Mouse (Mus musculus): Measurements from ENCODE around the gene Celf2. TPM values are rescaled to one million over a fixed set of nuclear protein-coding genes. Genes with fewer than 3 reads are reported as not detected.

Celf2 gene
- polyA plus RNA-seq, 1 experiment from 2014 or later = 51.0 TPM

GRCm38 (mm10) chr2:7022184-7022583 is 487.2 kb downstream of the Celf2 start:
- Histone ChIP-seq H3K36me3 (ENCODE audit: control insufficient read depth, insufficient read depth, low read length) (peaks cover 3% of the 10 kb centered on the region; the same call in 1 of the 2 replicates), H3K27me3 (ENCODE audit: control insufficient read depth, insufficient read depth, low read length) (no peaks in the 10 kb centered on the region), H3K4me2 (no peak overlapping the region), H3K27ac (ENCODE audit: low read depth, low read length) (no peak overlapping the region), H3K9ac (ENCODE audit: low read depth, low read length) (no peak overlapping the region), H3K4me1 (ENCODE audit: control insufficient read depth, insufficient read depth, low read length) (no peaks in the 10 kb centered on the region; the same call in 1 of the 2 replicates), H3K9me3 (replicated peaks; ENCODE audit: control insufficient read depth, low read length) (no peaks in the 10 kb centered on the region), H3K4me3 (ENCODE audit: low read depth, low read length) (no peak overlapping the region)
- 45% methylated on average over 3 of the region's 3 CpGs for WGBS (ENCODE audit: insufficient replicate concordance)
- no peak for ATAC-seq (replicated peaks; ENCODE audit: insufficient number of reproducible peaks, low FRiP score, low TSS enrichment)

GRCm38 (mm10) chr2:7017384-7018113 is 491.8 kb downstream of the Celf2 start:
- ATAC-seq (replicated peaks; ENCODE audit: insufficient number of reproducible peaks, low FRiP score, low TSS enrichment) = no peak
- H3K27me3 ChIP-seq (ENCODE audit: control insufficient read depth, insufficient read depth, low read length) = no peaks in the 10 kb centered on the region
- no peaks in the 10 kb centered on the region; the same call in 1 of the 2 replicates for H3K4me1 ChIP-seq (ENCODE audit: control insufficient read depth, insufficient read depth, low read length)
- peaks cover 3% of the 10 kb centered on the region; the same call in 1 of the 2 replicates for H3K36me3 ChIP-seq (ENCODE audit: control insufficient read depth, insufficient read depth, low read length)
- no peak overlapping the region for H3K9ac ChIP-seq (ENCODE audit: low read depth, low read length)
- no peak overlapping the region for H3K4me2 ChIP-seq
- WGBS (ENCODE audit: insufficient replicate concordance) = 85% methylated on average over 6 of the region's 6 CpGs
- H3K4me3 ChIP-seq (ENCODE audit: low read depth, low read length) = no peak overlapping the region
- H3K27ac ChIP-seq (ENCODE audit: low read depth, low read length) = no peak overlapping the region
- H3K9me3 ChIP-seq (replicated peaks; ENCODE audit: control insufficient read depth, low read length) = no peaks in the 10 kb centered on the region

GRCm38 (mm10) chr2:7013126-7013525 is 496.2 kb downstream of the Celf2 start:
- Histone ChIP-seq H3K27ac (ENCODE audit: low read depth, low read length) (no peak overlapping the region), H3K9ac (ENCODE audit: low read depth, low read length) (no peak overlapping the region), H3K4me3 (ENCODE audit: low read depth, low read length) (no peak overlapping the region), H3K4me1 (ENCODE audit: control insufficient read depth, insufficient read depth, low read length) (no peaks in the 10 kb centered on the region; the same call in 1 of the 2 replicates), H3K36me3 (ENCODE audit: control insufficient read depth, insufficient read depth, low read length) (no peaks in the 10 kb centered on the region), H3K9me3 (replicated peaks; ENCODE audit: control insufficient read depth, low read length) (no peaks in the 10 kb centered on the region), H3K4me2 (no peak overlapping the region), H3K27me3 (ENCODE audit: control insufficient read depth, insufficient read depth, low read length) (no peaks in the 10 kb centered on the region)
- 90% methylated on average over 5 of the region's 5 CpGs for WGBS (ENCODE audit: insufficient replicate concordance)
- ATAC-seq (replicated peaks; ENCODE audit: insufficient number of reproducible peaks, low FRiP score, low TSS enrichment) = no peak

GRCm38 (mm10) chr2:7006816-7007215 is 502.5 kb downstream of the Celf2 start:
- Histone ChIP-seq H3K9me3 (replicated peaks; ENCODE audit: control insufficient read depth, low read length) (no peaks in the 10 kb centered on the region), H3K27ac (ENCODE audit: low read depth, low read length) (no peak overlapping the region), H3K4me1 (ENCODE audit: control insufficient read depth, insufficient read depth, low read length) (no peaks in the 10 kb centered on the region; the same call in 1 of the 2 replicates), H3K36me3 (ENCODE audit: control insufficient read depth, insufficient read depth, low read length) (no peaks in the 10 kb centered on the region), H3K27me3 (ENCODE audit: control insufficient read depth, insufficient read depth, low read length) (no peaks in the 10 kb centered on the region), H3K4me3 (ENCODE audit: low read depth, low read length) (no peak overlapping the region), H3K4me2 (no peak overlapping the region), H3K9ac (ENCODE audit: low read depth, low read length) (no peak overlapping the region)
- 85% methylated on average over 3 of the region's 3 CpGs for WGBS (ENCODE audit: insufficient replicate concordance)
- ATAC-seq (replicated peaks; ENCODE audit: insufficient number of reproducible peaks, low FRiP score, low TSS enrichment) = no peak

- no peaks in the 10 kb centered on the region for H3K27me3 ChIP-seq (ENCODE audit: control insufficient read depth, insufficient read depth, low read length)
- ATAC-seq (replicated peaks; ENCODE audit: insufficient number of reproducible peaks, low FRiP score, low TSS enrichment) = no peak
Observed at GRCm38 (mm10) chr2:7001967-7002366, 507.4 kb downstream of the Celf2 start.

GRCm38 (mm10) chr2:6991010-6991421 is 518.3 kb downstream of the Celf2 start:
- Histone ChIP-seq H3K27me3 (ENCODE audit: control insufficient read depth, insufficient read depth, low read length) (no peaks in the 10 kb centered on the region), H3K4me1 (ENCODE audit: control insufficient read depth, insufficient read depth, low read length) (no peaks in the 10 kb centered on the region), H3K9ac (ENCODE audit: low read depth, low read length) (no peak overlapping the region), H3K27ac (ENCODE audit: low read depth, low read length) (peak overlapping the region; percentile 42; the same call in 1 of the 2 replicates), H3K4me3 (ENCODE audit: low read depth, low read length) (no peak overlapping the region), H3K9me3 (replicated peaks; ENCODE audit: control insufficient read depth, low read length) (no peaks in the 10 kb centered on the region), H3K36me3 (ENCODE audit: control insufficient read depth, insufficient read depth, low read length) (no peaks in the 10 kb centered on the region), H3K4me2 (peak overlapping the region; percentile 11)
- ATAC-seq (replicated peaks; ENCODE audit: insufficient number of reproducible peaks, low FRiP score, low TSS enrichment) = peak; percentile 26; the same call in 1 of the 2 replicates
- WGBS (ENCODE audit: insufficient replicate concordance) = 36% methylated on average over 5 of the region's 5 CpGs

More at GRCm38 (mm10) chr2:7001967-7002366, 507.4 kb downstream of the Celf2 start:
- no peaks in the 10 kb centered on the region for H3K36me3 ChIP-seq (ENCODE audit: control insufficient read depth, insufficient read depth, low read length)
- H3K27ac ChIP-seq (ENCODE audit: low read depth, low read length) = no peak overlapping the region
- H3K4me3 ChIP-seq (ENCODE audit: low read depth, low read length) = no peak overlapping the region
- H3K9me3 ChIP-seq (replicated peaks; ENCODE audit: control insufficient read depth, low read length) = no peaks in the 10 kb centered on the region
- WGBS (ENCODE audit: insufficient replicate concordance) = 39% methylated on average over 2 of the region's 2 CpGs
- no peak overlapping the region for H3K4me2 ChIP-seq
- no peaks in the 10 kb centered on the region for H3K4me1 ChIP-seq (ENCODE audit: control insufficient read depth, insufficient read depth, low read length)
- no peak overlapping the region for H3K9ac ChIP-seq (ENCODE audit: low read depth, low read length)

GRCm38 (mm10) chr2:6985706-6986105 is 523.7 kb downstream of the Celf2 start:
- 62% methylated on average over 4 of the region's 4 CpGs for WGBS (ENCODE audit: insufficient replicate concordance)
- Histone ChIP-seq H3K4me3 (ENCODE audit: low read depth, low read length) (no peak overlapping the region), H3K36me3 (ENCODE audit: control insufficient read depth, insufficient read depth, low read length) (no peaks in the 10 kb centered on the region), H3K27me3 (ENCODE audit: control insufficient read depth, insufficient read depth, low read length) (no peaks in the 10 kb centered on the region), H3K4me2 (no peak overlapping the region), H3K4me1 (ENCODE audit: control insufficient read depth, insufficient read depth, low read length) (no peaks in the 10 kb centered on the region), H3K27ac (ENCODE audit: low read depth, low read length) (no peak overlapping the region), H3K9ac (ENCODE audit: low read depth, low read length) (no peak overlapping the region), H3K9me3 (replicated peaks; ENCODE audit: control insufficient read depth, low read length) (no peaks in the 10 kb centered on the region)
- ATAC-seq (replicated peaks; ENCODE audit: insufficient number of reproducible peaks, low FRiP score, low TSS enrichment) = no peak

GRCm38 (mm10) chr2:6983902-6984301 is 525.5 kb downstream of the Celf2 start:
- H3K4me1 ChIP-seq (ENCODE audit: control insufficient read depth, insufficient read depth, low read length) = no peaks in the 10 kb centered on the region
- no peaks in the 10 kb centered on the region for H3K27me3 ChIP-seq (ENCODE audit: control insufficient read depth, insufficient read depth, low read length)
- 83% methylated on average over 6 of the region's 6 CpGs for WGBS (ENCODE audit: insufficient replicate concordance)
- H3K9me3 ChIP-seq (replicated peaks; ENCODE audit: control insufficient read depth, low read length) = no peaks in the 10 kb centered on the region
- no peak for ATAC-seq (replicated peaks; ENCODE audit: insufficient number of reproducible peaks, low FRiP score, low TSS enrichment)
- no peak overlapping the region for H3K4me3 ChIP-seq (ENCODE audit: low read depth, low read length)
- no peak overlapping the region for H3K9ac ChIP-seq (ENCODE audit: low read depth, low read length)
- H3K27ac ChIP-seq (ENCODE audit: low read depth, low read length) = no peak overlapping the region
- H3K4me2 ChIP-seq = no peak overlapping the region
- no peaks in the 10 kb centered on the region for H3K36me3 ChIP-seq (ENCODE audit: control insufficient read depth, insufficient read depth, low read length)

- no peak for ATAC-seq (replicated peaks; ENCODE audit: insufficient number of reproducible peaks, low FRiP score, low TSS enrichment)
- H3K27me3 ChIP-seq (ENCODE audit: control insufficient read depth, insufficient read depth, low read length) = no peaks in the 10 kb centered on the region
- no peaks in the 10 kb centered on the region for H3K9me3 ChIP-seq (replicated peaks; ENCODE audit: control insufficient read depth, low read length)
- no peaks in the 10 kb centered on the region for H3K4me1 ChIP-seq (ENCODE audit: control insufficient read depth, insufficient read depth, low read length)
- H3K9ac ChIP-seq (ENCODE audit: low read depth, low read length) = no peak overlapping the region
- 79% methylated on average over 2 of the region's 2 CpGs for WGBS (ENCODE audit: insufficient replicate concordance)
- no peak overlapping the region for H3K4me3 ChIP-seq (ENCODE audit: low read depth, low read length)
- no peak overlapping the region for H3K4me2 ChIP-seq
- H3K27ac ChIP-seq (ENCODE audit: low read depth, low read length) = no peak overlapping the region
- H3K36me3 ChIP-seq (ENCODE audit: control insufficient read depth, insufficient read depth, low read length) = no peaks in the 10 kb centered on the region
Observed at GRCm38 (mm10) chr2:6976300-6976699, 533.1 kb downstream of the Celf2 start.
